Mouse (Mus musculus): ENCODE data around the gene Tmem132c.

The Tmem132c gene

DNA sequence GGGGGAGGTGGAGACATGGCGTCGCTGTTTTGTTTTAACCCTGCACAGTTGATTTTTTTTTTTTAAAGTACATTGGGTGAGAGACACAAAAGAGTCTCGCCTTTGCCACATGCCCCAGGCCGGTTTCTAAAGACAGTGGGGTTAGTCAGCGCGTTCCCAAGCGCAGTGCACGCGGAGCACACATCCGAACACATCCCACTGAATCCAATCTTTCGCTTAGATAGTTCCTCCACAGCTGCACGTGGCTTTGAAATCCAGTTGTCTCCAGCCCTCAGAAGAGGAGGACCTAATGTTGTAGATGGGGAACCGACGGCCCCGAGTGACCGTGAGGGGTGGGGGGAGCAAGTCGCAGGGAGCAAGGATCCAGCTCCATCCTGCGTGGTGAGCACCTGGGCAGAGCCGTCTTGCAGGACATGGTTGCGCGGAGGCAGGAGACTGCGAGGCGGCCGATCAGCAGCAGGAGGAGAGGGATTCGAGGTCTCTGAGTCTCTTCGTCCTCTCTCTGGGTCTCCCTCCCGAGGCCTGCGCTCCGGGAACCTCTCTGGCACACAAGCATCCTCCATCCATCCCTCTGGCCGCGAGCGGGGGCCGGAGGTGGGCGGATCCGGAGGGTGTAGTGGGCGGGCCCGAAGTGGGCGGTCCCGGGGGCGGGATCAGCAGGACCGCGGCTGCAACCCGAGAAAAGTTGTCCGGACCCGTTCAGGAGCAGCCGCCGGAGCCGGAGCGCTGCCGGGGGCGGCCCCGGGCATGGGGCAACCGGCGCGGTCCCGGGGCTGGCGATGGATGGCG is at the start of gene Tmem132c:
Gene Tmem132c, plus strand, starts transcription at position 673 of the 789 bp plus-strand sequence.
- DNase-seq (ENCODE audit: low spot score) = peak; percentile 28

DNA sequence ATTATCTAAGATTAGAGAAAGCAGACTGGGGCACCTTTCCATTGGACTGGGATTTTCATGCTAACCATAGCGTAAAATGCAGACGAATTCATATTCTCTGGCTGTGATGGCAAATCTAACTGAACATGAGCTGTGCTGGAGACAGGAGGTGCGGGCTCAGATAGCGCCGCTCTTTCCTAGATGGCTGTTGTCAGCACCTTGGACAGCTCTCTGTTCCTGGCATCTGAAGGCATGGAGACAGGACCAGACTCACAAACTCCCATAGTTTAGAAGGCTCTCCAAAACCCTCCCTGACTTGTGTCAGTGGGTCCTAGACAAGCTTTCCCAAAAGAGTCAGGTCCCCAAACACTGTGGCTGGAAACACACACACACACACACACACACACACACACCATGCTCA is 49.7 kb upstream of the Tmem132c start:
- no peak for DNase-seq (ENCODE audit: low spot score)

DNA sequence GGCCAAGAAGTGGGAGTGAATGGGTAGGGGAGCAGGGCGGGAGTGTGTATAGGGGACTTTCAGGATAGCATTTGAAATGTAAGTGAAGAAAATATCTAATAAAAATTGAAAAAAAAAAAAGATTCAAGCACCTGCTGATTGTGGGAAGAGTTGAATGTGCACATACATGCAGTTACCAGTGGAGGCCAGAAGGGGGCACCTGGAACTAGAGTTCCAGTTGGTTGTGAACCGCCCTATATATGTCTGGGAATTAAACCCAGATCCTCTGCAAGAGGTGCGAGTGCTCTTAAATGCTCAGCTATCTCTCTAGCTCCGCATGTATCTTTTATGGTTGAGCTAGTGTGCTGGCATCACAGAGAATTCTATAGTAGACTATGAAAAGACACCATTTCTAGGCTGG is 42.8 kb upstream of the Tmem132c start:
- no peak for DNase-seq (ENCODE audit: low spot score)

DNA sequence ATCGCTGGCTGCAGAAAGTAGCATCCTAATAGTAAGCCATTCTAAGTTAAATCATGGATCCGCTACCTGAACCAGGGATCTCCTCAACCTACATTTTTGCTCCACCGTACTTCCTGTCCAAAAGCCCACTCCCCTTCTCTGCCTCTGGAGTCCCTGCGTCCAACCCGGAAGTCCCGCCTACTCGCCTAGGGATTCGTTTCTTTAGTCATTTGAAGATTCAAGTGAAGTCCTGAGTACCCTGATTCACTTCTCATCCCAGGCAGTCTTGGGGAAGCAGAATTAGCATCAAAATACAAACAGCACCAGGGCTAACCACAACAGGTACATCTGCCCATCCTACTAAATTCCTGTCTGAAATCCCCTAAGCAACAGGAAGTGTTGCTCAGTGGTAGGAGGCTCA is 36.7 kb upstream of the Tmem132c start:
- no peak for DNase-seq (ENCODE audit: low spot score)

DNA sequence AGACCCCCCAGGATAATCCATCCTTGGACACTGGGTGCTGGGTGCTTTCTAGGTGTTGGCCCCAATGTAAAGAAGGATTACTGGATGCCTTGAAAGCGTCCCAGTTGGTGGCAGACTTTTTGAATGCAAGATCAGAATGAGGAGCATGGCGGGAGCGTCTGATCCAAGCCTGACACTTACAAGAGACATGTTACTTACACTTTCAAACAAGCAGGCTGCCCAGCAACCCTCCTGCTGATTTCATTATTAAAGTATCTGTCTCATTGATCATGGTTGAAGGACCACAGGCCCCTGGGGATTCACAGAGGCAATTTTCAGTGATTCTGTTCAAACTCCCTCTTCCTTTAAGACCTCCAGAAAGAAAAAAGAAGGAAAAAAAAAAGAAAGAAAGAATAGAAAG is 25.2 kb upstream of the Tmem132c start:
- no peak for DNase-seq (ENCODE audit: low spot score)

DNA sequence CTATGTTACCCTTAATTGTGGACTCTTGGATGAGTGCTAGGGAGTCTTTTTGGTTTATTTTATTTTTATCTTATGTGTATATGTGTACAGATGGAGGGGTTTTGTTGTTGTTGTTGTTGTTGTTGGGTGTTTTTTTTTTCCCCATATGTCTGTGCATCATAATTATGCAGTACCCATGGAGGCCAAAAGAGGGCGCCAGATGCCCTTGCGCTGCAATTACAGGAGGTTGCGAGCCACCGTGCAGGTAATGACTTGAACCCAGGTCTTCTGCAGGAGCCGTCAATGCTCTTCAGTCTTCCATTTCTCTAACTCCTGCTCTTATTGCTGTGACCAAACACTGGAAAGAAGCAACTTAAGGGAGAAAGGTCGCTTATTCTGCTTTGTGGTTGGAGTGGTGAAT is 23.9 kb upstream of the Tmem132c start:
- DNase-seq (ENCODE audit: low spot score) = no peak

DNA sequence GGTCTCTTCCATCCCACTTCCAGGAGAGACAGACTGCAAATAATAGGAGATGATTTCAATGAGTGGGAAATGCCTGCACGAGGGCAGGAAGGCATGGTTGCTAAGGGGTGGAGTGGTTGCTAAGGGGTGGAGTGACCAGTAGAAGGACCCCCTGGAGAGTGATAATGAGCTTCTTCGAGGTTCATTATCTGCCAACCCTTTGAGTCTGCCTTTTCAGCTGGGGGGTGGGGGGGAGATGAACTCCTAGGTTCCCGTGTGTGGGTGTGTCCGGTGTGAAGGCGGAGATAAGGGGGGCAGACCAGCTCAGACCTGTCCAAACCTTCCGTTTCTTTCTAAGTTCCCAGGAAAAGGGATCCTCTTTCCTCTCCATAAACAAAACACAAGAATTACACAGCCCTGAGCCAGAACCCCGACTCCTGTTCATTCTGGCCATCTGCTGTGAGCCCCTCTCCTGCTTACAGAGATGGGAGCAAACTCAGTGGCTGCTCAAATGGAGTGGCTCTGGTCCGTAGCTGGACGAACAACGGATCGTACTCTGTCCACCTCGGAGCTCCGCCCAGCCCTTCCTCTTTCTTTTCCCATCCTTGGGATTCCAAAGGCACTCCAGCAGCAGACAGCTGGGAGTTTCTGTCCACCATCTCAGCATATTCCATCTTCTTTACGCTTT is 13.5 kb upstream of the Tmem132c start:
- DNase-seq (ENCODE audit: low spot score) = no peak

DNA sequence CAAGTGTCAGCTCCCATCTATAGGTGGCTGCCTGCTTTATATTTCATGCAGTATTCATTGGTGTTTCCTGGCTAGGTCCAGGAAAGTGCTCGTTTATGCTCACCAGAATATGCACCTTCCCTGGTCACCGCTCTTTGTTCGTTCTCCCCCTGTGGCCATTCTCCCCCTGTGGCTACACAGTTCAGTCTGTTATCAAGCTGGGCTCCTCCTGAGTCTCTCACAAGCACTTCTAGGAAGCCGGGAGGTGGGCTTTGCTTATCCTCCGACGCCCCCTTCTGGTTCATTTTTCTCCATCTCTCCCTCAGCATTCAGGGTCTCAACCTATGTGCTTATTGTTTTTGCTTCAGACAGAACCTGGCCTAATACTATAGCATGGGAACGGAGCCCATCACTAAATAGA is 6.9 kb upstream of the Tmem132c start:
- no peak for DNase-seq (ENCODE audit: low spot score)

DNA sequence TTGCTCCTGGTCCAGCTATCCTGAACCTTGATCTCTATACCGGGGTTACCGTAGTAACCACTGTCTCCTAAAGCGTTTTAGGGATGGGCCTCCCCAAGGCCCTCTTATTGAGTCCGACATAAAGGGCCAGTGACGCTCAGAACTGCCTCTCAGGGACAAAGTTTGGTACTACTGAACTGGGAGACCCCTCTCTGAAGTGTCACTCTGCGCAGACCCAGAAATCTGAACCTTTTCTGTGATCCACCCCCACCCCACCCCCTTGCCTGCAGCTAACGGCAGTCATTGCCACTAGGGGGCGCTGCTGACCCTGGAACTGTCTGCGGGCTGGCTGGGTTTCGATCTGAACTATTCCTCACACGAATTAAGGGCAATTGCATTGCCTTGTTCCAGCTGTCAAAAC is 6.4 kb upstream of the Tmem132c start:
- DNase-seq (ENCODE audit: low spot score) = peak; percentile 73

DNA sequence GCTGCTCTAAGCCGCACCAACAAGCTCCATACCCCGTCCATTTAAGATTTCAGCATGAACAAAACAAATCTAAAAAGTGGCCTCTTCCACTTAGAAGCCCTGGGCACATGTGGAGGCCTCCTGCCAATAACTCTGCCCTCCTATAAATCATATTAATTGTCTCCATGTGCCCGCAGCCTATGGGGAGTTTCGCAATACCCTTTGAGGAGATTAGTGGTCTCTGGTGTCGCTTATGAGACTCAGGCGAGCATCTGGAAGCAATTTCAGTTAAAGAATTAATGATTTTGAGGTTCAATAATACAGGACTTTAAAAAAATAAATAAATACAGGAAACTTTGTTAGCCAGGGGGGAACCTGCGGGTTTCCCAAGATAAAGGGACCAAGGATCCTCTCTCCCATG is 1.9 kb upstream of the Tmem132c start:
- no peak for DNase-seq (ENCODE audit: low spot score)

DNA sequence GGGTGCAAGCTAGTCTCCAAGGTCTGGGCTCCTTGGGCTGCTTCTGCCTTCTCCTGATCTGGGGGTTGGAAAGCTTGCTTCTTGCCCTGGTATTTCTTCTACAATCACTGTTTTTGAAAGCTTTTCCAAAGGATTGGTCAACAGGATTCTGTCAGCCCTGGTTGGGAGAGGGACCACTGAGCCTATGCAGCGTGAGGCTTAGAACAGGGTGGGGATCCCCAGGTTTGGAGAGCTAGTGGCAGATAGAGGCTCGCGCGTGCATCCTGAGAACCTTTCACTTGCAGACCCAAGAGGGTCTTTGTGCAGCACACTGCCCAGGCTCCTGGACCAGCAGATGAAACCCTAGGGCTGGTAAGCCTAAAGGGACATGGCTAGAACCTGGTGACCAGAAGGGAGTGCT is 962 bp upstream of the Tmem132c start:
- DNase-seq (ENCODE audit: low spot score) = no peak

DNA sequence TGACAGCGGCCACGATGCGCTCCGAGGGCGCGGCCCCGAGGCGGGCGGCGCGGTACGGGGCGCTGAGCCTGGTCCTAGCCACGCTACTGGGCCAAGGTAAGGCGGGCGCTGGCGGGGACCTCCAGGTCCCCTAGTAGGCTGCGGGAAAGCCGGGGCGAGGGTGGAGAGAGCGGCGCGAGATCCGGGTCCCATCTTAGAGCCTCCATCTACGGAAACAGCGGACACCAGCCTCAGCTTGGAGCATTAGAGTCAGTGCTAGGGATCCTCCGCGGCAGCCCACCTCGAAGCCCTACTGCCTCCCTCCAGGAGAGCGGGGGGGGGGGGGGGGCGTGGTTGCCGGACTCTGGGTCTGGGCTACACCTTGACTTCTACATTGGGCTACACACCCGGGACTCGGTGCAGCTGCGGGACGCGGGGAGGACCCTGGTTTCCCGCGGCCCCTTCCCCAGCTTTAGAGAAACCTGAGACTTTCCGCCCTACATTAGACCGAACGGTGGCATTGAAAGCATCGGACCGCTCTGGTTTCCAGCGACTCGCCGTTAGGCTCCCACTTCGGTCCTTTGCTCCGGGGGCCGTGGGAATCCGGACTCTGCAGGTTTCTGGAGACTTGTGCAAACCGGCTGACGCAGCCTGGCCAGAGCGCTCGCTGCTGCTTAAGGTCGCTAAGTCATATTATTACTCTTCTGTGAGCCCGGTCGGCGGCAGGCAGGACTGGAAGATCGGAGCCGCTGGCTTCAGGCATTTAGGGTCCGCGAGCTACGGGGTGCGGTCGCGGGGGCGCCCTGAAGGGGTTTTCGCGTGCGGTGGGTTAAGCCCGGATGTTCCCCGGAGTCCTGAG is 536 bp downstream of the Tmem132c start:
- no peak for DNase-seq (ENCODE audit: low spot score)

DNA sequence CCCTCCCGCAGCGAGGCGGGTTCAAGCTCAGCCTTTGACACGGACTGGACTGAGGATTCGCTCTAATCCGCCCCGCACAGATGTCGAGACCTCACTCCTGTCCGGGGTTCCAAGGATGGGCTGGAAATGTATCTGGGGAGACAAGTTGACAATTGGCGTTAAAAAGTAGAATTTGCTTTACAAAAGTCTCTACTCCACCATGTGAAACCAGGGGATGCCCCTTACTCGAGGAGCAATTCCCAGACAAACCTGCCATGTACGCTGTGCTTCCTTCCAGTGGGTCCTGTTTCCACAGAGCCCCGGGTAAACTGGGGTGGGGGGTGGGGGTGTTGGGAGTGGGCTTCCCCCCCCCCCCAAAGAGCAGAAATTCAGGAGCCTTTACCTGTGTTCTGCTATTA is 1.2 kb downstream of the Tmem132c start:
- DNase-seq (ENCODE audit: low spot score) = no peak

DNA sequence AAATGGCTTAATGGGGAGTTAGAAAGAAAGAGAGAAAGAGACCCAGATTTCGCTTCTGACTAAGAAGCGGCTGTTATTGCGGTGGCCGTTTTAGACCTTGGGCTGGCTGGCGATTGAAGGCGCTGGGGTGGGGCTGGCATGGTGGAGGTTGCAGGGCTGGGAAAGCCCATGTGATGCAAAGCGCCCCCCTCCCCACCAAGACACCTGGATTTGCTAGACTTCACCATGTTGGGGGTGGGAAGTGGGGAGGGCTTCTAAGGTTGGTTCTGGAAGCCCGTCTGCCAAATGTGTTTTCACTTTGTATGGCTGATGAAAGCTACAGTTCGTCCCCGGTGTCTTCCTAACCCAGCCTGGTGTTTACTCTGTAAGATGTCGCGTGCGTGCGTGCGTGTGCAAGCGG is 1.6 kb downstream of the Tmem132c start:
- no peak for DNase-seq (ENCODE audit: low spot score)

DNA sequence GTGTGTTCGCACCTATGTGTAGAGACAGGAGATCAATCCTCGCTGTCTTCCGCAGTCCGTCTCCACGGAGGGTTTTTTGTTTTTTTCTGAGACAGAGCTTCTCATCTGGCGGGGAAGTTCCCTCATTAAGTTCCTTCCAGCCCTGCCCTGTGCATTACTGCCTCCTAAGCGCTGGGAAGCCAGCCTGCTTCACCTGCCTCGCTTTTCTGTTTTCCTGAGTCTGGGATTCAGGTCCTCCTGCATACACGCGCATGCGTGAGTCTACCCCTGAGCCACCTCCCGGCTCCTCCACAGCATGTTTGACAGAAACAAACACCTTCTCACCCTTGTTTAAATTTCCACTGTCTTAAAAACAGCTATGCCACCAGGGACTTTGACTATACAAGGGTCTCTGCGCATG is 2.0 kb downstream of the Tmem132c start:
- no peak for DNase-seq (ENCODE audit: low spot score)

DNA sequence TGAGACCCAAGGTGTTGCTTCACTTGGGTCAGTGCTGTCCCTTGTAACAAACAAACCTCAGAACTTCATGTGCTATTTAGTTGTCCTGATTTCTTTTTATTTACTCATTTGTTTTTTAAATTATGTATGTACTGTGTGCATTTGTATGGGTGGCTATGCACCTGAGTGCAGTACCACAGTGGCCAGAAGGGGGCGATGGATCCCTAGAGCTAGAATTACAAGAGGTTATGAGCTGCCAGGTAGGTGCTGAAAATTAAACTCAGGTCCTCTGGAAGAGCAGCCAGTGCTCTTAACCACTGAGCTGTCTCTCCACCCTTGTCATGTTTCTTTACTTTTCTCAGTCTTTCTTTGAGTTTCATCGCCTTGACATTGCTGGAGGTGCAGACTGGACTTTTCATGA is 11.7 kb downstream of the Tmem132c start:
- DNase-seq (ENCODE audit: low spot score) = no peak

DNA sequence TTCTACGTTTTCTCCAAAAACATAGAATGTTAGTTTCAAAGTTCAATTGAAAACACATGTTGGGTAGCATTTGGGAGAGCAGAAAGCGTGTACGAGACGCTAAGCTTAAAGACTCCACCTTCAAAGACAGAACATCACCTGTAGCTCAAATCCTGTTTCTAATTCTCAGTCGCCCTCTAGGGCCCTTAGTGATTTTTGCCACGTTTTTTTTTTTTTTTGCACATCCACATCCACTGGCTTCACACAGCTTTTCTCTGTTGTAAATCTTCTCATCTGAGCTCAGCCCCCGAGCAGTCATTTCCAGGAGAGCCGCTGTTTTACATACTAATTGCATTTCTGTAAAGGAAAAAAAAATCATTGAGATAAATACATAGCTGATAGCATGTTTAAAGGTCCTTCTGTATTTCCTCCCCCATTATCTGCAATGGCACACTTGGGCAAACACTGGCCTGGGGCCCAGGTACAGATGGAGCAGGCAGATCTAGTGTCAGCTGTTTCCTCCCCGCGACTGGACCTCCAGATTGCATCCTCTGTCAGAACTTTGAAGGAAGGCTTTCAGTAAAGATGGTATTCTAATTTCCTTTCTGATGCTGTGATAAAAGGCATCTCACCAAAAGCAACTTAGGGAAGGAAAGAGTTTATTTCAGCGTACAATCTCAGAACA is 15.5 kb downstream of the Tmem132c start:
- DNase-seq (ENCODE audit: low spot score) = no peak

DNA sequence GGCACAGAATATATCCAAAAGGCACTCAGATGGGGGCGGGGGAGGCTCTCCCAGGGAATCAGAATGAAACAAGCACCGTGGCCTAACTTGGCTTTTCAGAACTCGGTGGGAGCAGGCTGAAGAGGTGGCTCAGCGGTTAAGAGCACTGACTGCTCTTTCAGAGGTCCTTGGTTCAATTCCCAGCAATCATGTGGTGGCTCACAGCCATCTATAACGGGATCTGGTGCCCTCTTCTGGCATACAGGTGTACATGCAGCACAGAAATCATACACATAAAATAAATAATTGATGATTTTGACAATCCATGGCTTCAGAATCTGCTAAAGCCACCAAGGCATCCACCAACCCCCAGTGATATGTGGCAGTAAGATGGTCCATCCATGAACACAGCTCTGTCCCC is 20.5 kb downstream of the Tmem132c start:
- no peak for DNase-seq (ENCODE audit: low spot score)

DNA sequence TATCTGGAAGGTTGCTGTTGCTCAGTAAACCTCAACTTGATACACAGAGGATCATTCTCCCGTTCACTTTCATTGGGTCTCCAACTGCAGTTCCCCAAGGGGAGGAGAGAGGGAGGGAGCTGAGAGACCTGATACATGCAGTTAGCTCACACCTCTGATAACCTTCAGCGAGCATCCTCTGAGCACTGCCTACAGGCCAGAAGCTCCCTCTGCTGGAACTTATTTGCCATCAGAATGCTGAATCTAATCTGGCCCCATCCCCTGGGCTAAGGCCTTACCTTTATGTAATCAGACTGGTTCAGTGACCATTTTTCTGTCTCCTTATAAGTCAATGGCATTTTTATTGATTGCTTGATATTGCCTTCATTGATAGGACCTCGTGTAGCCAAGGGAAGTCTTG is 29.5 kb downstream of the Tmem132c start:
- no peak for DNase-seq (ENCODE audit: low spot score)

DNA sequence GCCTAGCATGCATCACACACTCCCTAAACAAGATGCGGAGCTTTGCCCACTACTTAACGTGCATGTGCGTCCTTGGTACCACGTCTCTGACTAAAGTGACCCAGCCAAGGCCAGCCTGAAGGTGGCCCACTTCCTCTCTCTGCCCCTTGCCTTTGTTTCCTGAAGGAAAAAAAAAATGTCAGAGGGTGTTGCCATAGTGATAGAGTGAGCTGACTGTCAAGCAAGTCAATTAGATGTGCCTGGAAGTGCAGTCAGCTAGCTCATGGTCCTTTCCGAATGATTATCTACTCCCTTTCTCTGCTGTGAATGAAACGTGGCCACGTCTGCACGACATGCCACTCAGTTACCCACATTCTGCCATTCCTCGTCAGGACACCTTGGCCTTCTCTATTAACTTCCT is 37.9 kb downstream of the Tmem132c start:
- no peak for DNase-seq (ENCODE audit: low spot score)

DNA sequence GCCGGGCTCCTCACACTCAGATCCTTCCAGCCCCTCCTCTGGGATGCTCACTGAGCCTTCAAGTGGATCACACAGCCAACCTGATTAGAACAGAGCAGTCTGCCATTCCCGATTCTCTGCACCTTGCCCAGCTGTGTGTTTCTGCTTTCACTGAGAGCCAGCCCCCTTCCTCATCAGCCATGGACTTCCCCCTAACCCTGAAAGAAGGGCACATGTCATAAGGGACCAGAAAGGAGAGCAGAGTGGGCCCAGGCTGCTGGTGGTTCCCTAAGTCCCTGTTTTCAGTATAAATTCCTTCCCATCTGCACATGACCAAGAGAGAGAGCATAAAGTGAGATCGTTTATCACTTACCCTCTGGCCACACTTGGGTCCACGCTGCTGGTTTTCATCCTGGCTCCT is 39.6 kb downstream of the Tmem132c start:
- DNase-seq (ENCODE audit: low spot score) = no peak

DNA sequence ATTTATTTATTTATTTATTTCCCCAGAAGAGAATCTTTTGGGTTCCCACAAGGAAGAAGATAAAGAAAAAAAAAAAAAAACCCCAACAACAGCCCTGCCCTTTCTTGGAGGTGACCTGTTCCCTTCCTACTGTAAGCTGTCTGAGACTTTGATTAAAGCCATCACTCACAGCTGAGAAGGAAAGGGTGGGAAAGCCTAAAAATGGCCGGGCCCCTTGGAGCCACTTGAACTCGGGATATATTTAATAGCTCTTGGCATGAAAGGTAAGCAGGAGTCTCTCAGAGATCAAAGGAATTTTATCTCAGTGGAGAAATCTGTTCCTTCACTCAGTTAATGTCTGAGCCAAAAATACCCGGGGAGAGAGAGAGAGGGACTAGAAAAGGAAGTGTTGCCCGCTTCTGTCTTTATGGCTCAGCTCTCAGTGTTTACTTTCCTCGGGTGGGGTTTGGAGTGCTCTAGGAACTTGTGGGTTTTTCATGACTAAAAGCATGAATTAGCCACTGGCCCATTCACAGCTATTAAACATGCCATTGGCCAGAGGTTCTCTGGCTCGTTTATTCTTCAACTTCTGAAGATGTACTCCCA is 41.0 kb downstream of the Tmem132c start:
- DNase-seq (ENCODE audit: low spot score) = no peak

Data from layer of hippocampus, adult 11-12 months (tissue).